Mouse (Mus musculus): ENCODE measurements around the gene Dync1i2.
A peak's percentile ranks its signal among the peaks of the same experiment; 100 is the strongest.

Dync1i2 gene

DNA sequence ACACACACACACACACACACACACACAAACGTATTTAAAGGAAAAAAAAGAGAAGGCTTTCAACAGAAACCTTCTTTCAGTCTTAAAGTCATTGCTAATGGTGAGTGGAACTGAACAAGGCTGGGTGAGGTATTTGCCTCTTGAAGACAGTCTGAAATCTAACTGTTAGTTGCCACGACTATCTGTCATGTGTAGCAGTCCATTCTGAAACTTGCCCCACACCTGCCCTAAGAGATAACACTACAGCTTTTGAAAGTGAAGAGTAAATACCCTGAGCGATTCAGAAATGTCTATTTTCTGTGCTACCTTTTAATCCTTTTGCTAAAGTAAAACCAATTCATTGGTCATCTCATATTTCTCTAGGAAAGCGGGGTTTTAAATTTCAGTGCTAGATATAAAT, 23.9 kb downstream of the Dync1i2 start:
- TF ChIP-seq GATA4 (IDR thresholded peaks at IDR 0.05; ENCODE audit: insufficient replicate concordance, low read length) = no peak

GRCm38 (mm10) chr2:71236009-71236408, 24.5 kb downstream of the Dync1i2 start:
- no peak for TF ChIP-seq GATA4 (IDR thresholded peaks at IDR 0.05; ENCODE audit: insufficient replicate concordance, low read length)

GRCm38 (mm10) chr2:71241505-71241904, 30.0 kb downstream of the Dync1i2 start:
- no peak for TF ChIP-seq GATA4 (IDR thresholded peaks at IDR 0.05; ENCODE audit: insufficient replicate concordance, low read length)

DNA sequence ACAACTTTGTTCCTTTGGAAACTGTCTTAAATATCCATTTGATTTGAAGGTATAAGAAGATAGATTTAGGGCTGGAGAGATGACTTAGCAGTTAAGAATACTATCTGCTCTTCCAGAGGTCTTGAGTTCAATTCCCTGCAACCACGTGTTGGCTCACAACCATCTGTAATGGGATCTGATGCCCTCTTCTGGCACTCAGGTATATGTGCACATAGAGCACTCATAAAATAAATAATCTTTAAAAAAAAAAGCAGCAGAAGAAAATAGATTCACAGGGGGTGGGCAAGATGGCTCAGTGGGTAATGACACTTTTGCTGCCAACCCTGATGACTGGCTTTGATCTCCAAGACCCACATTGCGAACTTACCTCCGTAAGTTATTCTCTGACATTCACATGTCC, 30.7 kb downstream of the Dync1i2 start:
- TF ChIP-seq GATA4 (IDR thresholded peaks at IDR 0.05; ENCODE audit: insufficient replicate concordance, low read length) = no peak

- no peak for TF ChIP-seq GATA4 (IDR thresholded peaks at IDR 0.05; ENCODE audit: insufficient replicate concordance, low read length)
These were observed 31.7 kb downstream of the Dync1i2 start for GRCm38 (mm10) chr2:71243058-71243672.

GRCm38 (mm10) chr2:71244807-71245206, 33.3 kb downstream of the Dync1i2 start:
- TF ChIP-seq GATA4 (IDR thresholded peaks at IDR 0.05; ENCODE audit: insufficient replicate concordance, low read length) = no peak

GRCm38 (mm10) chr2:71245416-71245815, 33.9 kb downstream of the Dync1i2 start:
- TF ChIP-seq GATA4 (IDR thresholded peaks at IDR 0.05; ENCODE audit: insufficient replicate concordance, low read length) = no peak

GRCm38 (mm10) chr2:71246096-71246495, 34.6 kb downstream of the Dync1i2 start:
- TF ChIP-seq GATA4 (IDR thresholded peaks at IDR 0.05; ENCODE audit: insufficient replicate concordance, low read length) = no peak

GRCm38 (mm10) chr2:71248071-71248470, 36.6 kb downstream of the Dync1i2 start:
- no peak for TF ChIP-seq GATA4 (IDR thresholded peaks at IDR 0.05; ENCODE audit: insufficient replicate concordance, low read length)

DNA sequence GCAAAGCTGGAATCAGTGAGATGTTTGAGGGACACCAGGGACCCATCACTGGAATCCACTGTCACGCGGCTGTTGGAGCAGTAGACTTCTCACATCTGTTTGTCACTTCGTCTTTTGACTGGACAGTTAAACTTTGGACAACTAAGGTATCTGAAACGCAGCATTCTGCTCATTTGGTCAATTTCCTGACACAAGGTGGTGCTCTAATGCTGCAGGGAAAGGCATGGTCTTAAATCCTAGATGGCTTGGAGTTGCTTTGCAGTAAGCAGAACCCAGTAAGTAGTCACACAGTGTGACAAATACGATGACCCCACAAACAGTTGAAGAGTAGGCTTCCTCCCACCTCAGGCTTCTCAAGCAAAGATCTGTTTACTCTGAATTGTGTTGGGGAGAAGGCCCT, 39.3 kb downstream of the Dync1i2 start:
- no peak for TF ChIP-seq GATA4 (IDR thresholded peaks at IDR 0.05; ENCODE audit: insufficient replicate concordance, low read length)

DNA sequence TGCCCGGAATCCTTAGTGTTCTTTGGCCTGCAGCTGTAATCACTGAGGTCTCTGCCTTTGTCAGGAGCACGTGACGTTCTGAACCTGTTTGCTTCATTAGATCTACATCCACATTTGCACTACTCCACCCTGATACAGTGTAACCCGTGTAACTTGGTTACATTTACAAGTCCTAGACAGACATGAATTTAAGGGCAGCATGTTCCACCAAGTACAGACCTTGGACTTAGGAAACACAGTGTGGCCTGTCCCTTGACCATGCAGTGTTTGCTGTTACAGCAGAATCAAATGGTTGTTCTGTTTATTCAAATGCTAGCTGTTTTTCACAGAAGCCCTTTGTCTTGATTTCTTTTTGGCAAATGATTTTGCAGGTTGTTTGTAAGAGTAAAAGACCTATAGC, 43.3 kb downstream of the Dync1i2 start:
- TF ChIP-seq GATA4 (IDR thresholded peaks at IDR 0.05; ENCODE audit: insufficient replicate concordance, low read length) = 0 out of 2 replicates have a peak, but pooled peaks have one; percentile 35

DNA sequence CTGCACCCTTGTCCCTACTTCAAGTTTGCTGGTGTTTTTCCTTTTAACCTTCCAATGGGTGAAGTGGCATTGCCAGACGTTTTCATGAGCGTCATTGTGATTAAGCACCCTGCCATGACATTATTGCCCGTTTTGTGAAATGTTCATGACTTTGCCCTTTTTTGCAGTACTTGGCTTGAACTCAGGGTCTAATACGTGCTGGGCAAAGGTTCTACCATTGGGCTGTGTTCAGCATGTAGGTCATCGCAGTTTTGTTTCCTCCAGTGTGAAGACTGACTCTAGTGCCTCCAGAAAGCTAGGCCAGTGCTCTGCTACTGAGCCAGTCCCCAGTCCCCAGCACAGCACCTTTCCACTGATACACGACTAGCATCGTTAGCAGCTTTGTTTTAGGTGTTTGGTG, 45.1 kb downstream of the Dync1i2 start:
- TF ChIP-seq GATA4 (IDR thresholded peaks at IDR 0.05; ENCODE audit: insufficient replicate concordance, low read length) = no peak

DNA sequence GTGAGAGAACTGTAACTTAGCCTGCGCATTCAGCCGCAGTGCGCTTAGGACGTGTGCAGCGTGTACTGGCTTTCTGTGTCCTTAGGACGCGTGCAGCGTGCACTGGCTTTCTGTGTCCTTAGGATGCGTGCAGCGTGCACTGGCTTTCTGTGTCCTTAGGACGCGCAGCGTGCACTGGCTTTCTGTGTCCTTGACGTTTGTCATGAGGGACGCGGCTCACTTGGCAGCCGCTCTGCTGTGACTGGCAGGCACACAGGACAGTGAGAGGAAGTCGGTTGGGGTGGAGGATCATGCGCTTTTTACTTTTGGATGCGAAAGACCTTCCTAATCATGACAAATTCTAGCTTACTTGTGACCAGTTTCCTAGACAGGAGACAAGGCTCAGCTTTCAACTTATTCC, 53.1 kb downstream of the Dync1i2 start:
- TF ChIP-seq GATA4 (IDR thresholded peaks at IDR 0.05; ENCODE audit: insufficient replicate concordance, low read length) = no peak

DNA sequence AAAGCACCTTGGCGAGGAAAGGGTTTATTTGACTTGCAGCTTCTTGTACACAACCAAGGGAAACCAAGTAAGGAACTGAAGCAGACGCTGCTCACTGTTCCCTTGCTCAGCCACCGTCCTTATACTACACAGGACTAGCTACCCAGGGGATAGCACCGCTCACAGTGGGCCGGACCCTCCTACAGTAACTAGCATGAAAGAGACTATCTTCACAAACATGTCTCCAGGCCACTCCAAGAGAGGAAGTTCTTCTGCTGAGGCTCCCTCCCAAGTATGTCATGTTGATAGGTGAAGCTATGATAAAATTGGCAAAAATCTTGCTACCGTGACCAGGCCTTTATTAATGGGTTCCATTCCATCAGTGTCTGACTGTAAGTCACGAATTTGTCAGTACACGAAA, 57.2 kb downstream of the Dync1i2 start:
- no peak for TF ChIP-seq GATA4 (IDR thresholded peaks at IDR 0.05; ENCODE audit: insufficient replicate concordance, low read length)

DNA sequence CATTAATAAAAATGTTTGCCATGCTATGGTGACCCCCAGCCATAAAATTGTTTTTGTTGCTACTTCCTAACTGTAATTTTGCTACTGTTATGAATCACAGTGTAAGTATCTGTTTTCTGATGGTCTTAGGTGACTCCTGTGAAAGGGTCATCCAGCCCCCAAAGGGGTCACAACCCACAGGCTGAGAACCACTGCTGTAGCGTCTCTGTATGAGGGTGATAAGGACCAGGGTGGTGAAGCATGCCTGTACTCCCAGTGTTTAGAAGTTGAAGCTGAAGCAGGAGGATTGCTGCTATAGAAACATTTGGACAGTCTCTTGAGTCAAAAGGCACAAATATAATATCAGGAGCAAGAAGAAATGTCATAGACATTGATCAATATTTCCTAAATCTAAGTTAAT, 57.8 kb downstream of the Dync1i2 start:
- TF ChIP-seq GATA4 (IDR thresholded peaks at IDR 0.05; ENCODE audit: insufficient replicate concordance, low read length) = no peak

GRCm38 (mm10) chr2:71270085-71270484, 58.6 kb downstream of the Dync1i2 start:
- no peak for TF ChIP-seq GATA4 (IDR thresholded peaks at IDR 0.05; ENCODE audit: insufficient replicate concordance, low read length)

GRCm38 (mm10) chr2:71273955-71274679, 62.6 kb downstream of the Dync1i2 start:
- TF ChIP-seq GATA4 (IDR thresholded peaks at IDR 0.05; ENCODE audit: insufficient replicate concordance, low read length) = no peak

Data from liver, adult (tissue).